Mouse (Mus musculus): ENCODE results near the gene Elf2.

DNA sequence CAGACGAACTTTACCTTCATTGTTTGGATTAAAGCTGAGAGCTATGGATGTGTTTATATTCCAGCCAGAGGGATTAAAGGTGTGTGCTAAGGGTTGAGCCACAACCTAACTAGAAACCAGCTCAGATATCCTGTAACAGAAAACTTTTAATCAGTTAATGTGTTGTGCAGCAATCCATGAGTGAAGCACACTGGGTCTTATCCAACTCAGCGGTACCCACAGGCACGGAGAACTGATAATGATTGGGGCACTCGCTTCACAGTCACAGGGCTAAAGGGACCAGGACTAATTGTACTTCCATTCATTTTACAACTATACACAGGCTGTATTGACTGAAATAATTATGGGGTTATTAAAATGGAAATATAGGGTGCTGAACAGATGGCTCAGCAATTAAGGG lies 26.5 kb upstream of the Elf2 start:
- TF ChIP-seq CTCF (IDR thresholded peaks at IDR 0.05; ENCODE audit: insufficient read depth, low read length) (no peak), POLR2A (IDR thresholded peaks at IDR 0.05; ENCODE audit: borderline replicate concordance, extremely low read depth, low read depth, low read length) (no peak)
